Mouse (Mus musculus): ENCODE results near the gene Gtf2h4. TPM values are rescaled to one million over a fixed set of nuclear protein-coding genes. Genes with fewer than 3 reads are reported as not detected.

Gene Gtf2h4
- total RNA-seq, 4 experiments from 2014 or later, result 18.4 to 22.2 (median 21.2) TPM

GRCm38 (mm10) chr17:35638475-35639190 is 34.9 kb downstream of the Gtf2h4 start:
- DNase-seq (ENCODE audit: low spot score), result peak; percentile 67

GRCm38 (mm10) chr17:35636363-35636762 is 37.2 kb downstream of the Gtf2h4 start:
- DNase-seq (ENCODE audit: low spot score), result no peak

GRCm38 (mm10) chr17:35635699-35636111 is 37.8 kb downstream of the Gtf2h4 start:
- peak; percentile 52 for DNase-seq (ENCODE audit: low spot score)

- DNase-seq (ENCODE audit: low spot score), result no peak
Measured at GRCm38 (mm10) chr17:35635202-35635601, 38.3 kb downstream of the Gtf2h4 start.

GRCm38 (mm10) chr17:35633992-35634391 is 39.5 kb downstream of the Gtf2h4 start:
- no peak for DNase-seq (ENCODE audit: low spot score)

GRCm38 (mm10) chr17:35626537-35626936 is 47.0 kb downstream of the Gtf2h4 start, which contains the start of gene Gm9573:
Gene Gm9573 (minus strand): TSS chr17:35626637.
- no peak for DNase-seq (ENCODE audit: low spot score)

Other genes with a start within 250 kb of the Gtf2h4 start
- gene H2-Q6, start 248.9 kb downstream of the Gtf2h4 start, total RNA-seq (2022), result 1 to 10 TPM; 3.8 to 8.0 (median 4.4) TPM
- gene H2-Q7, start 234.6 kb downstream of the Gtf2h4 start, total RNA-seq (2022), result 1 to 10 TPM; 2.5 to 4.7 (median 3.2) TPM
- gene H2-Q10, start 203.7 kb downstream of the Gtf2h4 start, total RNA-seq (2022), result under 1 TPM; 0.38 to 0.59 (median 0.39) TPM
- gene Pou5f1, start 167.7 kb downstream of the Gtf2h4 start, total RNA-seq (2022), result not detected
- gene Tcf19, start 156.9 kb downstream of the Gtf2h4 start, total RNA-seq (2022), result 1 to 10 TPM; 2.1 to 3.3 (median 2.4) TPM
- 1 to 10 TPM; 2.0 to 3.9 (median 2.4) TPM for gene Cchcr1, start 156.6 kb downstream of the Gtf2h4 start, total RNA-seq (2022)
- gene Psors1c2, start 140.5 kb downstream of the Gtf2h4 start, total RNA-seq (2022), result not detected
- gene Cdsn, start 121.6 kb downstream of the Gtf2h4 start, total RNA-seq (2022), result under 1 TPM; 0.14 to 0.37 (median 0.27) TPM
- gene 2300002M23Rik, start 106.3 kb downstream of the Gtf2h4 start, total RNA-seq (2022), result not detected
- not detected for gene Sfta2, start 72.2 kb downstream of the Gtf2h4 start, total RNA-seq (2022)
- gene Gm9573, start 47.1 kb downstream of the Gtf2h4 start, total RNA-seq (2022), result not detected
- not detected for gene Mucl3, start 30.0 kb downstream of the Gtf2h4 start, total RNA-seq (2022)
- 10 to 100 TPM; 30.4 to 34.9 (median 31.8) TPM for gene Vars2, start 6.1 kb downstream of the Gtf2h4 start, total RNA-seq (2022)
- gene Ddr1, start 30.9 kb upstream of the Gtf2h4 start, total RNA-seq (2022), result 10 to 100 TPM; 23.8 to 30.0 (median 29.5) TPM
- gene Ier3, start 147.9 kb upstream of the Gtf2h4 start, total RNA-seq (2022), result 10 to 100 TPM; 31.3 to 64.3 (median 38.9) TPM
- gene Flot1, start 149.5 kb upstream of the Gtf2h4 start, total RNA-seq (2022), result 100 to 1,000 TPM; 154 to 174 (median 157) TPM
- gene Tubb5, start 164.6 kb upstream of the Gtf2h4 start, total RNA-seq (2022), result 10 to 100 TPM; 65.2 to 94.6 (median 72.1) TPM
- gene Mdc1, start 167.8 kb upstream of the Gtf2h4 start, total RNA-seq (2022), result 10 to 100 TPM; 11.5 to 12.8 (median 12.0) TPM
- gene Nrm, start 187.6 kb upstream of the Gtf2h4 start, total RNA-seq (2022), result 1 to 10 TPM; 1.7 to 2.9 (median 1.8) TPM
- 10 to 100 TPM; 10.5 to 13.5 (median 11.8) TPM for gene Ppp1r18, start 191.9 kb upstream of the Gtf2h4 start, total RNA-seq (2022)
- 10 to 100 TPM; 18.7 to 20.8 (median 20.1) TPM for gene Dhx16, start 206.1 kb upstream of the Gtf2h4 start, total RNA-seq (2022)
- gene 2310061I04Rik, start 223.7 kb upstream of the Gtf2h4 start, total RNA-seq (2022), result 100 to 1,000 TPM in 3 of 4 experiments, 10 to 100 TPM in 1; 85.5 to 115 (median 106) TPM
- 1 to 10 TPM; 6.6 to 9.3 (median 8.3) TPM for gene Atat1, start 236.3 kb upstream of the Gtf2h4 start, total RNA-seq (2022)
- 10 to 100 TPM; 56.1 to 73.8 (median 57.0) TPM for gene Mrps18b, start 242.7 kb upstream of the Gtf2h4 start, total RNA-seq (2022)
- 10 to 100 TPM; 22.7 to 42.3 (median 25.8) TPM for gene Ppp1r10, start 242.7 kb upstream of the Gtf2h4 start, total RNA-seq (2022)